Mouse (Mus musculus): ENCODE results near the gene Xylt2.
"Not testable (repeated sequence)": the region's sequence is repeated elsewhere in the genome, so short reads cannot be mapped to it uniquely, and the experiment has no call there.

Xylt2 gene

GRCm38 (mm10) chr11:94676754-94677606 lies at the start of gene Xylt2:
Gene Xylt2 (minus strand): TSS chr11:94677515.
- DNase-seq (ENCODE audit: low spot score), result peak; percentile 96

GRCm38 (mm10) chr11:94719216-94719615 lies 41.9 kb upstream of the Xylt2 start:
- DNase-seq (ENCODE audit: low spot score), result no peak

- no peak for DNase-seq (ENCODE audit: low spot score)
Observed at GRCm38 (mm10) chr11:94718113-94718909, 41.0 kb upstream of the Xylt2 start.

GRCm38 (mm10) chr11:94717239-94717638 lies 39.9 kb upstream of the Xylt2 start:
- DNase-seq (ENCODE audit: low spot score), result no peak

GRCm38 (mm10) chr11:94716754-94717153 lies 39.4 kb upstream of the Xylt2 start:
- peak; percentile 75 for DNase-seq (ENCODE audit: low spot score)

- no peak for DNase-seq (ENCODE audit: low spot score)
Observed at GRCm38 (mm10) chr11:94715622-94716021, 38.3 kb upstream of the Xylt2 start.

GRCm38 (mm10) chr11:94713246-94713860 lies 36.0 kb upstream of the Xylt2 start:
- no peak for DNase-seq (ENCODE audit: low spot score)

GRCm38 (mm10) chr11:94704472-94704871 lies 27.2 kb upstream of the Xylt2 start, which contains the start of gene Gm11541:
Gene Gm11541 (minus strand): TSS chr11:94704499.
- no peak for DNase-seq (ENCODE audit: low spot score)

- no peak for DNase-seq (ENCODE audit: low spot score)
Observed at GRCm38 (mm10) chr11:94704020-94704419, 26.7 kb upstream of the Xylt2 start.

GRCm38 (mm10) chr11:94702216-94702610 lies 24.9 kb upstream of the Xylt2 start:
- DNase-seq (ENCODE audit: low spot score), result no peak

GRCm38 (mm10) chr11:94701401-94702215 lies 24.3 kb upstream of the Xylt2 start:
- DNase-seq (ENCODE audit: low spot score), result no peak

- DNase-seq (ENCODE audit: low spot score), result no peak
Observed at GRCm38 (mm10) chr11:94699399-94699798, 22.1 kb upstream of the Xylt2 start.

- no peak for DNase-seq (ENCODE audit: low spot score)
Observed at GRCm38 (mm10) chr11:94697703-94698464, 20.6 kb upstream of the Xylt2 start.

- DNase-seq (ENCODE audit: low spot score), result no peak
Observed at GRCm38 (mm10) chr11:94697140-94697539, 19.8 kb upstream of the Xylt2 start.

- no peak for DNase-seq (ENCODE audit: low spot score)
Observed at GRCm38 (mm10) chr11:94695508-94695907, 18.2 kb upstream of the Xylt2 start.

GRCm38 (mm10) chr11:94692502-94692901 lies 15.2 kb upstream of the Xylt2 start:
- DNase-seq (ENCODE audit: low spot score), result not testable (repeated sequence)

- no peak for DNase-seq (ENCODE audit: low spot score)
Observed at GRCm38 (mm10) chr11:94687178-94687577, 9.9 kb upstream of the Xylt2 start.

GRCm38 (mm10) chr11:94682427-94682826 lies 5.1 kb upstream of the Xylt2 start:
- no peak for DNase-seq (ENCODE audit: low spot score)

- no peak for DNase-seq (ENCODE audit: low spot score)
Observed at GRCm38 (mm10) chr11:94681640-94682039, 4.3 kb upstream of the Xylt2 start.

GRCm38 (mm10) chr11:94680639-94681038 lies 3.3 kb upstream of the Xylt2 start:
- no peak for DNase-seq (ENCODE audit: low spot score)

GRCm38 (mm10) chr11:94677607-94678145 lies 361 bp upstream of the Xylt2 start:
- no peak for DNase-seq (ENCODE audit: low spot score)

All from embryo, embryonic 10.5 days (tissue).